ENCODE assay signal across 13 mouse cellular contexts in the genomic region with DNA sequence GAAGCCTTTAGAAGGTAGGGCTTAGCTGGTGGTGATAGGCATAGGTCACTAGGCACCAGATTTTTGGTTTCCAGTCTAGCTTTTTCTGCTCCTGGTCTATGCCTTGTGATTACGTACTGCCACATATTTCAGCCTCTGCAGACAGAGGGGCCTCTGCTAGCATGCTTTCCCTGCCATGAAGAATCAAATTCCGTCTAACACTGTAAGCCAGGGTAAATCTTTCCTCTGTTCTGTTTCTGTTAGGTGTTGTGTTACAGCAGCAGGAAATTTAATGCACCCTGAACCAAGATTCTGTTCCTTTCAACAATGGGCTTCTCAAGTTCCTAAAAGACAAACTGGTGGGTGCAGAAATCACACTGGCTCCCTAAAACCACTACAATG.
"Had no signal": no experiment of that assay in that cellular context is flagged by ENCODE, and none has a peak within 500 bp of the region (broad histone marks: within the 10 kb centered on the region; RNA-seq: fewer than 3 reads in every experiment).

No protein-coding gene starts in this region.

- DNase-seq: kidney, adult 18-20 months; kidney, postnatal 25 days; layer of hippocampus, adult 9-11 months; lung, embryonic 14.5 days; lung, postnatal 10 days; thymus, postnatal 4 days had no signal

- ATAC-seq: hindbrain, postnatal 0 days; liver, embryonic 12.5 days had no signal

- H3K27ac ChIP-seq: hindbrain, postnatal 0 days; liver, embryonic 12.5 days; macrophage; midbrain, embryonic 12.5 days; neural tube, embryonic 12.5 days; stomach, postnatal 0 days had no signal

- H3K36me3 ChIP-seq: liver, embryonic 12.5 days; midbrain, embryonic 12.5 days; neural tube, embryonic 12.5 days had no signal

- H3K4me2 ChIP-seq: liver, embryonic 12.5 days; lung, embryonic 14.5 days; midbrain, embryonic 12.5 days; neural tube, embryonic 12.5 days had no signal

- H3K4me3 ChIP-seq: liver, embryonic 12.5 days; megakaryocyte, embryonic 14.5 days; midbrain, embryonic 12.5 days; neural tube, embryonic 12.5 days had no signal

- H3K9ac ChIP-seq: liver, embryonic 12.5 days; lung, embryonic 14.5 days; midbrain, embryonic 12.5 days; neural tube, embryonic 12.5 days had no signal

- H3K27me3 ChIP-seq: liver, embryonic 12.5 days; midbrain, embryonic 12.5 days; neural tube, embryonic 12.5 days had no signal

- H3K9me3 ChIP-seq: liver, embryonic 12.5 days; megakaryocyte, embryonic 14.5 days; midbrain, embryonic 12.5 days; neural tube, embryonic 12.5 days had no signal

- H3K4me1 ChIP-seq: liver, embryonic 12.5 days; megakaryocyte, embryonic 14.5 days; midbrain, embryonic 12.5 days; neural tube, embryonic 12.5 days had no signal
